Comparison of ENCODE assay signal across 8 mouse cellular contexts in genomic region chr4:115096435-115097145, GRCm38 (mm10). TPM values are rescaled to one million over a fixed set of nuclear protein-coding genes. Genes with fewer than 3 reads are reported as not detected.
DNase-seq lines count a peak whose midpoint lies in the region; ATAC-seq and TF ChIP-seq lines count a peak whose summit lies in the region.

No protein-coding gene starts in this region.

- H3K4me3 ChIP-seq in bone marrow macrophage, adult 2 months (ENCODE audit: insufficient read depth, low read length), result peak overlapping the region; percentile 50
- H3K4me3 ChIP-seq in hindbrain, embryonic 14.5 days (replicated peaks; ENCODE audit: low read length), result peak overlapping the region; percentile 30
- peak overlapping the region; percentile 51 for H3K4me3 ChIP-seq in liver, embryonic 12.5 days
- peak overlapping the region; percentile 40 for H3K4me3 ChIP-seq in stomach, embryonic 15.5 days (replicated peaks)

- no peak for TF ChIP-seq CTCF in bone marrow macrophage, adult 2 months (IDR thresholded peaks at IDR 0.05; ENCODE audit: low read depth, low read length)

- H3K36me3 ChIP-seq in hindbrain, embryonic 14.5 days (replicated peaks; ENCODE audit: control insufficient read depth, insufficient read depth), result no peaks in the 10 kb centered on the region
- no peaks in the 10 kb centered on the region for H3K36me3 ChIP-seq in liver, embryonic 12.5 days
- H3K36me3 ChIP-seq in stomach, embryonic 15.5 days, result no peaks in the 10 kb centered on the region

- peak overlapping the region; percentile 52; the same call in 1 of the 2 replicates for H3K9ac ChIP-seq in hindbrain, embryonic 14.5 days
- peak overlapping the region; percentile 77 for H3K9ac ChIP-seq in liver, embryonic 12.5 days
- no peak overlapping the region for H3K9ac ChIP-seq in stomach, embryonic 15.5 days

- H3K27ac ChIP-seq in bone marrow macrophage, adult 2 months (ENCODE audit: insufficient read depth, low read depth, low read length), result peak overlapping the region; percentile 85
- no peak overlapping the region for H3K27ac ChIP-seq in hindbrain, embryonic 14.5 days
- peak overlapping the region; percentile 99 for H3K27ac ChIP-seq in liver, embryonic 12.5 days
- H3K27ac ChIP-seq in stomach, embryonic 15.5 days, result peak overlapping the region; percentile 67

- peaks cover 21% of the 10 kb centered on the region for H3K4me1 ChIP-seq in bone marrow macrophage, adult 2 months (ENCODE audit: control insufficient read depth, insufficient read depth, low read length)
- peaks cover 16% of the 10 kb centered on the region for H3K4me1 ChIP-seq in hindbrain, embryonic 14.5 days (replicated peaks; ENCODE audit: control insufficient read depth, insufficient read depth, low read length)
- peaks cover 70% of the 10 kb centered on the region for H3K4me1 ChIP-seq in liver, embryonic 12.5 days
- H3K4me1 ChIP-seq in stomach, embryonic 15.5 days, result peaks cover 7% of the 10 kb centered on the region

- peaks cover 43% of the 10 kb centered on the region for H3K27me3 ChIP-seq in hindbrain, embryonic 14.5 days (ENCODE audit: control insufficient read depth, insufficient read depth, low read length)
- no peaks in the 10 kb centered on the region for H3K27me3 ChIP-seq in liver, embryonic 12.5 days (replicated peaks)
- 0 out of 2 replicates have a peak, but pooled peaks cover 5% of the 10 kb centered on the region for H3K27me3 ChIP-seq in stomach, embryonic 15.5 days (replicated peaks)

- H3K9me3 ChIP-seq in hindbrain, embryonic 14.5 days (ENCODE audit: control insufficient read depth, low read length), result no peaks in the 10 kb centered on the region
- H3K9me3 ChIP-seq in liver, embryonic 12.5 days (replicated peaks), result no peaks in the 10 kb centered on the region
- no peaks in the 10 kb centered on the region for H3K9me3 ChIP-seq in stomach, embryonic 15.5 days

- peak; percentile 7; the same call in 1 of the 2 replicates for ATAC-seq in hindbrain, embryonic 14.5 days (ENCODE audit: low FRiP score)
- no peak for ATAC-seq in liver, embryonic 12.5 days
- no peak for ATAC-seq in stomach, embryonic 15.5 days (ENCODE audit: insufficient read depth, low FRiP score, low read depth)

- TF ChIP-seq POLR2A in bone marrow macrophage, adult 2 months (IDR thresholded peaks at IDR 0.05; ENCODE audit: borderline replicate concordance, low read depth, low read length), result no peak

- peak overlapping the region; percentile 72 for H3K4me2 ChIP-seq in hindbrain, embryonic 14.5 days (replicated peaks)
- peak overlapping the region; percentile 79 for H3K4me2 ChIP-seq in liver, embryonic 12.5 days
- H3K4me2 ChIP-seq in stomach, embryonic 15.5 days, result peak overlapping the region; percentile 83

- peak; percentile 62 for DNase-seq in 416B (ENCODE audit: low read depth)
- DNase-seq in hindbrain, embryonic 14.5 days (ENCODE audit: low spot score), result no peak
- no peak for DNase-seq in urinary bladder, adult 2 months (ENCODE audit: low spot score)
- no peak for DNase-seq in cerebellum, adult 9-11 months
- DNase-seq in testis, postnatal 14 days (ENCODE audit: low spot score), result no peak

- WGBS in hindbrain, embryonic 14.5 days, result 14% methylated on average over 11 of the region's 11 CpGs
- WGBS in liver, embryonic 12.5 days (ENCODE audit: insufficient replicate concordance), result 4% methylated on average over 11 of the region's 11 CpGs
- WGBS in stomach, embryonic 15.5 days, result 15% methylated on average over 11 of the region's 11 CpGs

RNA-seq across cellular contexts. Expression of gene Pdzk1ip1, which starts 8.1 kb away (rescaled TPM):
- 1.5 and 2.0 TPM in 2 replicates for polyA plus RNA-seq in bone marrow macrophage, adult 2 months (2012; ENCODE audit: insufficient read depth, insufficient read length, missing spikeins)
- 3.0 and 3.7 TPM in 2 replicates for polyA plus RNA-seq in hindbrain, embryonic 14.5 days (2014; fragmentation: Nextera tagmentation; extraction: Ambion mirVana)
- 30.2 and 33.1 TPM in 2 replicates for polyA plus RNA-seq in liver, embryonic 12.5 days (2016; fragmentation: Nextera tagmentation; extraction: Ambion mirVana)
- 82.4 and 96.6 TPM in 2 replicates for polyA plus RNA-seq in stomach, embryonic 15.5 days (2015; fragmentation: Nextera tagmentation; extraction: Ambion mirVana)
- polyA plus RNA-seq in urinary bladder, adult 2 months (2012; rRNA removed), result 79.6 and 106 TPM in 2 replicates

RNA-seq across cellular contexts. Expression of gene Cyp4x1, which starts 37.5 kb away (rescaled TPM):
- not detected in 2 replicates for polyA plus RNA-seq in bone marrow macrophage, adult 2 months (2012; ENCODE audit: insufficient read depth, insufficient read length, missing spikeins)
- 10.2 and 11.5 TPM in 2 replicates for polyA plus RNA-seq in hindbrain, embryonic 14.5 days (2014; fragmentation: Nextera tagmentation; extraction: Ambion mirVana)
- 0.08 and 0.14 TPM in 2 replicates for polyA plus RNA-seq in liver, embryonic 12.5 days (2016; fragmentation: Nextera tagmentation; extraction: Ambion mirVana)
- polyA plus RNA-seq in stomach, embryonic 15.5 days (2015; fragmentation: Nextera tagmentation; extraction: Ambion mirVana), result 0.41 and 0.45 TPM in 2 replicates
- polyA plus RNA-seq in urinary bladder, adult 2 months (2012; rRNA removed), result 0.04 TPM in 1 of 2 replicates, not detected in the other

RNA-seq across cellular contexts. Expression of gene Tal1, which starts 40.4 kb away (rescaled TPM):
- 4.1 and 4.4 TPM in 2 replicates for polyA plus RNA-seq in bone marrow macrophage, adult 2 months (2012; ENCODE audit: insufficient read depth, insufficient read length, missing spikeins)
- polyA plus RNA-seq in hindbrain, embryonic 14.5 days (2014; fragmentation: Nextera tagmentation; extraction: Ambion mirVana), result 5.6 and 7.4 TPM in 2 replicates
- polyA plus RNA-seq in liver, embryonic 12.5 days (2016; fragmentation: Nextera tagmentation; extraction: Ambion mirVana), result 57.1 and 58.7 TPM in 2 replicates
- 1.6 and 2.9 TPM in 2 replicates for polyA plus RNA-seq in stomach, embryonic 15.5 days (2015; fragmentation: Nextera tagmentation; extraction: Ambion mirVana)
- 2.1 and 2.2 TPM in 2 replicates for polyA plus RNA-seq in urinary bladder, adult 2 months (2012; rRNA removed)
